Mouse (Mus musculus): Measurements from ENCODE around the gene Zcchc24. TPM values are rescaled to one million over a fixed set of nuclear protein-coding genes. Genes with fewer than 3 reads are reported as not detected.

The Zcchc24 gene
- polyA plus RNA-seq, 1 experiment from 2014 or later: 9.1 TPM

Other genes starting within 250 kb of the Zcchc24 start
- gene Ppif, start 74.9 kb downstream of the Zcchc24 start, polyA plus RNA-seq (2015; fragmentation: Nextera tagmentation; extraction: Ambion mirVana): 125 and 134 TPM in 2 replicates
- gene Anxa11, start 73.1 kb upstream of the Zcchc24 start, polyA plus RNA-seq (2015; fragmentation: Nextera tagmentation; extraction: Ambion mirVana): 95.3 and 105 TPM in 2 replicates
- 0.86 and 1.9 TPM in 2 replicates for gene Plac9a, start 134.1 kb upstream of the Zcchc24 start, polyA plus RNA-seq (2015; fragmentation: Nextera tagmentation; extraction: Ambion mirVana)
- gene Tmem254a, start 158.6 kb upstream of the Zcchc24 start, polyA plus RNA-seq (2015; fragmentation: Nextera tagmentation; extraction: Ambion mirVana): 5.2 and 5.9 TPM in 2 replicates
- gene Cphx1, start 169.3 kb upstream of the Zcchc24 start, polyA plus RNA-seq (2015; fragmentation: Nextera tagmentation; extraction: Ambion mirVana): 0.33 TPM in 1 of 2 replicates, not detected in the other
- gene Duxbl1, start 209.5 kb upstream of the Zcchc24 start, polyA plus RNA-seq (2015; fragmentation: Nextera tagmentation; extraction: Ambion mirVana): 0.40 and 0.71 TPM in 2 replicates

Measured in intestine, embryonic 16.5 days (tissue).